Mouse (Mus musculus) spleen, adult 18-20 months (tissue): Measurements from ENCODE around the gene Pxylp1.

Experiments used
- DNase-seq, 2 experiments: peaks; one replicate each; pipeline ENCODE4 v3.0.0; 2022; ENCODE audit warnings: mixed read lengths in 2 of 2

Pxylp1 gene

GRCm38 (mm10) chr9:96857838-96858237 lies 34.6 kb downstream of the Pxylp1 start:
- DNase-seq: no peak

- no peak for DNase-seq
Measured at GRCm38 (mm10) chr9:96853300-96854186, 38.9 kb downstream of the Pxylp1 start.

GRCm38 (mm10) chr9:96851634-96852033 lies 40.8 kb downstream of the Pxylp1 start:
- DNase-seq: no peak

GRCm38 (mm10) chr9:96851036-96851435 lies 41.4 kb downstream of the Pxylp1 start:
- DNase-seq: no peak

GRCm38 (mm10) chr9:96849012-96849411 lies 43.5 kb downstream of the Pxylp1 start:
- DNase-seq: no peak

GRCm38 (mm10) chr9:96846361-96846760 lies 46.1 kb downstream of the Pxylp1 start:
- DNase-seq: no peak

GRCm38 (mm10) chr9:96844798-96845209 lies 47.7 kb downstream of the Pxylp1 start:
- DNase-seq: peak in 1 of 2 experiments; percentile 7

- no peak for DNase-seq
Measured at GRCm38 (mm10) chr9:96839376-96839775, 53.1 kb downstream of the Pxylp1 start.

- peak in 1 of 2 experiments; percentile 6 for DNase-seq
Measured at GRCm38 (mm10) chr9:96838864-96839263, 53.6 kb downstream of the Pxylp1 start.

- no peak for DNase-seq
Measured at GRCm38 (mm10) chr9:96837781-96838420, 54.6 kb downstream of the Pxylp1 start.

- no peak for DNase-seq
Measured at GRCm38 (mm10) chr9:96836984-96837383, 55.5 kb downstream of the Pxylp1 start.

- no peak for DNase-seq
Measured at GRCm38 (mm10) chr9:96835374-96835921, 57.0 kb downstream of the Pxylp1 start.

- no peak for DNase-seq
Measured at GRCm38 (mm10) chr9:96833606-96834005, 58.9 kb downstream of the Pxylp1 start.

GRCm38 (mm10) chr9:96832516-96832915 lies 60.0 kb downstream of the Pxylp1 start:
- DNase-seq: no peak

GRCm38 (mm10) chr9:96830856-96831359 lies 61.6 kb downstream of the Pxylp1 start:
- no peak for DNase-seq

- DNase-seq: no peak
Measured at GRCm38 (mm10) chr9:96829682-96830081, 62.8 kb downstream of the Pxylp1 start.

- DNase-seq: no peak
Measured at GRCm38 (mm10) chr9:96828071-96828470, 64.4 kb downstream of the Pxylp1 start.

GRCm38 (mm10) chr9:96827002-96827785 lies 65.3 kb downstream of the Pxylp1 start:
- DNase-seq: no peak

GRCm38 (mm10) chr9:96824857-96825256 lies 67.6 kb downstream of the Pxylp1 start:
- no peak for DNase-seq

GRCm38 (mm10) chr9:96824026-96824425 lies 68.4 kb downstream of the Pxylp1 start:
- no peak for DNase-seq

GRCm38 (mm10) chr9:96823541-96823940 lies 68.9 kb downstream of the Pxylp1 start:
- DNase-seq: no peak

- DNase-seq: no peak
Measured at GRCm38 (mm10) chr9:96823005-96823404, 69.5 kb downstream of the Pxylp1 start.
